Mouse (Mus musculus) embryonic fibroblast, embryonic 13.5 days (primary cell): ENCODE results near the gene Tert. TPM values are rescaled to one million over a fixed set of nuclear protein-coding genes. Genes with fewer than 3 reads are reported as not detected.

ENCODE experiments used
- H3K27ac ChIP-seq: 2 replicates; pipeline ENCODE4 v1.5.1; 2012; ENCODE audit warnings: low read length, control low read depth, inconsistent platforms; ENCODE audit not compliant: insufficient read depth
- H3K4me1 ChIP-seq: 2 replicates; pipeline ENCODE4 v1.6.1; 2011; ENCODE audit warnings: low read length; ENCODE audit not compliant: control insufficient read depth, insufficient read depth
- H3K4me3 ChIP-seq: 2 replicates; pipeline ENCODE4 v1.5.1; 2011; ENCODE audit warnings: mild to moderate bottlenecking, control low read depth, low read length; ENCODE audit not compliant: insufficient read depth
- CTCF ChIP-seq: IDR thresholded peaks from 2 replicates; pipeline ENCODE4 v1.5.1; 2011; ENCODE audit warnings: mild to moderate bottlenecking, control low read depth, low read length, moderate library complexity, borderline replicate concordance; ENCODE audit not compliant: insufficient read depth
- POLR2A ChIP-seq: IDR thresholded peaks from 2 replicates; pipeline ENCODE4 v1.6.1; 2011; ENCODE audit warnings: low read depth, mild to moderate bottlenecking, control low read depth, low read length, moderate library complexity
- polyA plus RNA-seq: library from polyadenylated mRNA; stranded (reverse); fragments of >200 nt; gene quantifications from 2 replicates; pipeline ENCODE4 v1.2.4, GENCODE M21; 2011; ENCODE audit warnings: low read depth; ENCODE audit not compliant: missing spikeins, insufficient read length

The Tert gene
- polyA plus RNA-seq, 1 experiment, result 6.6 TPM

DNA sequence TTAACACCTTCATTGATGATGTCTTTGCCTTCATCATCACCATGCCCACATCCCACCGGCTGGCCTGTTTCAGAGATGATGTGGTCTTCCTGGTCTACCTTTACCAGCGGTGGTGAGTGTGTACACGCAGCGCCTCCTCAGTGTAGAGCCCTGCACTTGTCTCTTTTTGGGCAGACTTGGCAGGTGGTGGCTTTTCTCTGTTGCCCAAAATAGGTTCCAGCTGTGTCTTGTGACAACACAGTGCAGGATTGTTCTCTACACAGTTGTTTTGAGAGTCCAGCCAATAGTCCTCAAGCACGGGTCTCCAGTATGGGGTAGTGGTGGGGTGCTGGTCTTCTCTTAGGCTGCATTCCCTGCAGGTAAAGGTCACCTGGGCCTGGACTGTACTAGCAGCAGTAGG is 8.3 kb upstream of the Tert start:
- Histone ChIP-seq H3K4me1 (no peaks in the 10 kb centered on the region), H3K4me3 (no peak overlapping the region), H3K27ac (no peak overlapping the region)
- no peak for TF ChIP-seq POLR2A
- TF ChIP-seq CTCF, result no peak

DNA sequence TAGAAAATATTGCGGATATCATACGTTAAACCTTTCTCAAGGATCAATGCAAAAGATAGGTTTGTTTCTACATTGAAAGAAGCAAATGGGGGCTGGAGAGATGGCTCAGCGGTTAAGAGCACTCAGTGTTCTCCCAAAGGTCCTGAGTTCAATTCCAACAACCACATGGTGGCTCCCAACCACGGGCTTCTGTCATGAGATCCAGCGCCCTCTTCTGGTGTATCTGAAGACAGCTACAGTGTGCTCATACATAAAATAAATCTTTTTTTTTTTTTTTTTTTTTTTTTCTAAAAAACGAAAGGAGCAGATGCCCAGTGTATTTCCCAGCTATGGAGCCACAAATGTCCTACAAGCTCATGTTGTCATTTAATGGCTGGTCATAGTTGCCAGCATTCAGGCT is 6.1 kb upstream of the Tert start:
- Histone ChIP-seq H3K4me1 (no peaks in the 10 kb centered on the region), H3K4me3 (no peak overlapping the region), H3K27ac (no peak overlapping the region)
- TF ChIP-seq POLR2A, result no peak
- no peak for TF ChIP-seq CTCF

DNA sequence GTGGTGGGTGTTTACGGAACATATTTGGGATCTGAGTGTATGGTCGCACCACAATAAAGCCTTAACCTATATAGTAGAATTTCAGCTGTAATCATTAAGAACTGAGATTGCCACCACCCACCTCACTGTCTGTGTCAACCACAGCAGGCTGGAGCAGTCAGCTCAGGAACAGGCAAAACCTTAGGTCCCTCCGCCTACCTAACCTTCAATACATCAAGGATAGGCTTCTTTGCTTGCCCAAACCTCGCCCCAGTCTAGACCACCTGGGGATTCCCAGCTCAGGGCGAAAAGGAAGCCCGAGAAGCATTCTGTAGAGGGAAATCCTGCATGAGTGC is 334 bp upstream of the Tert start:
- H3K4me3 ChIP-seq, result no peak overlapping the region
- TF ChIP-seq CTCF (no peak), POLR2A (no peak)
- no peaks in the 10 kb centered on the region for H3K4me1 ChIP-seq
- H3K27ac ChIP-seq, result no peak overlapping the region

DNA sequence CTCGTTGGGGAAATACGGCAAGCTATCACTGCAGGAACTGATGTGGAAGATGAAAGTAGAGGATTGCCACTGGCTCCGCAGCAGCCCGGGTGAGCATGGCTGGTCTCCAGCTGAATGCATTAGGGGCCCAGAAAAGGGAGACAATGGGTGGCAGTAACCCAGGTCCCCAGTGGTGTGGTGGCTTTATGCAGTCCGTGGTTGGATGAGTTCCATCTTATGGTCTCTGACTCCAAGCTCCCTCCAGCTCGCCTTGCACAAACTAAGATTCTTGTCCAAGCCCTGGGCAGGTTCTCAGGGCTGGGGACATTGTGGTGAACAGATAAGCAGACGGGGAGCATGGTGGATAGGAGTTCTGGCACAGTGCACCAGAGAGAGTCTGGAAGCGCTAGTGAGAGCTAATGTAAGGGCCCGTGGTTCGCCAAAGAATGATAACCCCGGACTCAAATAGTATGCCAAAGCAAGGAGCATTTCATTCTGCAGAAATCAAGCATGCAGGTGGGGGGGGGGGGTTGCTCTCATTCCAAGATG is 1.9 kb downstream of the Tert start:
- Histone ChIP-seq H3K4me1 (no peaks in the 10 kb centered on the region), H3K27ac (no peak overlapping the region), H3K4me3 (no peak overlapping the region)
- no peak for TF ChIP-seq POLR2A
- TF ChIP-seq CTCF, result no peak

DNA sequence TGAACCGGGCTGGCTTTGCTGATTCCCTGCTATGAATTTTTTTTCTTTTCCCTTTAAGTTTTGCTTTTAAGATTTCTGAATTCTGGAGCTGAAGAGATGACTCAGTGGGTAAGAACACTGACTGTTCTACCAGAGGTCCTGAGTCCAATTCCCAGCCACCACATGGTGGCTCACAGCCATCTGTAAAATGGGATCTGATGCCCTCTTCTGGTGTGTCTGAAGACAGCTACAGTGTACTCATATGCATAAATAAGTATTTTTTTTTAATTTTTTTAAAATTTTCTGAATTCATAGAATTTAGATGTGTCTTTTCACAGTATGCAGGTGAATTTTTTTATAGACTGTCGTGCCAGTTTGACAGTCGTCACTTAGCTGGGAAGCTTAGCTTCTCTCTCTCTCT is 5.1 kb downstream of the Tert start:
- TF ChIP-seq CTCF (no peak), POLR2A (no peak)
- Histone ChIP-seq H3K4me1 (no peaks in the 10 kb centered on the region), H3K27ac (no peak overlapping the region; the same call in 1 of the 2 replicates), H3K4me3 (no peak overlapping the region)

DNA sequence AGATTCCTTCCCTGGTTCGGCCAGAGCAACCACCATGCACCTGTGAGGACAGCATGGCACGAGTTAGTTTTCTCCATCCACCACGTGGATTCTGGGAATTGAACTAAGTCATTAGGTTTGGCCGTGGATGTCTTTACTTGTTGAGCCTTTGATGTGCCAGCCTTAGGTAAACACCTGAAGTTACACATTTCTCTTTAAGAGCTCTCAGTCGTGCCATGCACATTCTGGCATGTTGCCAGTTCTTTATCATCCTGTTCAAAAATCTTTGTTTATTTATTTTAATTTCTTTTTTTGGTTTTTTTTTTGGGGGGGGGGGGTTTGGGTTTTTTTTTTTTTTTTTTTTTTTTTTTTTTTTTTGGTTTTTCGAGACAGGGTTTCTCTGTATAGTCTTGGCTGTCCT is 11.1 kb downstream of the Tert start:
- Histone ChIP-seq H3K4me1 (no peaks in the 10 kb centered on the region), H3K4me3 (no peak overlapping the region), H3K27ac (no peak overlapping the region)
- TF ChIP-seq CTCF, result no peak
- TF ChIP-seq POLR2A, result no peak

DNA sequence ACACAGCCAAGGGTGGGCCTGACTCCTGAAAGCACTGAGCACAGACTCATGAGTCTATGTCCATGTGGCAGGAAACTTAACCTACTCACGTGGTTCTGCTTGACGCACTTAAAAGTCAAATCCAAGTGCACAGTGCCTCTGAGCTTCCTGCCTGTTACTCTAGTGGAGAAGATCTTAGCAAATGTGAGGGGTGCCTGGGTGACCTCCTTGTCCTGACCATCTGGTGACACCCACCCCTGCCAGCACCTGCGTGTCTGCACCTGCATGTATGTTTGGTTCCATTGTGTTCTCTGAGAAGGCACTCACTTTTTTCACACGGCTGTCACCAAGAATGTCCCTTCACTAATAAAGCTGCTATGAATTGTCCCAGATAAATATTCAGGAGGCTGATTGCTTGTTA is 14.6 kb downstream of the Tert start:
- Histone ChIP-seq H3K27ac (no peak overlapping the region), H3K4me3 (no peak overlapping the region), H3K4me1 (no peaks in the 10 kb centered on the region)
- TF ChIP-seq POLR2A (no peak), CTCF (no peak)

DNA sequence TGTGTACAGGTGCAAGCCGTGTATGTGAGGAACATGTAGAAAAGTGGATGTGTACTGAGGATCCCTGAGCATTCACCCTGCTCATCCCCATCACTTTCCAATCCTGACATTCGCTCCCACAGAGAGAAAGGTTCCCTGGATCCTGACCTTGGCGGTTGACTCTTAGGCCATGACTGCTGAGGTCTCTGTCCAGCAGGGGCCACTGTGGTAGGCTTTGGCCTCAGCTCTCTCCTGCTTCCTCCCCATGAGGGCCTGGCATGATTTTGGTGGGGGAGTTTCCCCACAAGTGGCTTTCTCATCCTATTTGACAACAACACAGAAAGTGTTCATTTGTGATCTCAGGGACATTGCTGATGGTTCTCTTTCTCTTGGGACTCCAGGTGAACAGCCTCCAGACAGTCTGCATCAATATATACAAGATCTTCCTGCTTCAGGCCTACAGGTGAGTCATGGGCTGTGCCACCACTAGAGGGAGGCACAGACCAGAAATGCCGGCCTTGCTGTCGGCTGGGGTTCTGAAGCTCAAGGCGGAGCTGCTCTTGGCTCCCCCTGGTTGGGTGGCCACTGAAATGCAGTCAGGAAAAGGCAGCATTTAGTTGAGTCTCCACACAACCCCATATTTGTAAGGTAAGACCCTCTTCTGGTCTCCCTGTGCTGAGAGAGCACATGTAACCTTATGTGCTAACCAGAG is 19.8 kb downstream of the Tert start:
- no peak overlapping the region for H3K27ac ChIP-seq
- H3K4me1 ChIP-seq, result no peaks in the 10 kb centered on the region
- TF ChIP-seq POLR2A (no peak), CTCF (peak; percentile 85)
- no peak overlapping the region for H3K4me3 ChIP-seq

DNA sequence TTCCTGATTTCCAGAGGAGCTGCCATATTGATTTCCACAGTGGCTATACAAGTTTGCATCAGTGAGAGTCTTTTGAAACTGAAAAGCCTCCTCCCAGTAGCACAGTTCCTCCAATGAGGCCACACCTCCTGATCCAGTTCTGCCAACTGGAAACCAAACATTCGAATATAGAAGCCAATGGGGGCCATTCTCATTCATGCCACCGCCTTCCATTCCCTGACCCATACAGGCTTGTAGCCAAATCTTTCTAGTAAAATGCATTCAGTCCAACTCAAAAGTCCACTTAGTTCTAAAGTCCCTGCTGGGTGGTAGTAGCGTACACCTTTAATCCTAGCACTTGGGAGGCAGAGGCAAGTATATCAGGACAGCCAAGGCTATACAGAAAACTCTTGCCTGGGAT is 26.6 kb downstream of the Tert start:
- TF ChIP-seq POLR2A (no peak), CTCF (no peak)
- no peaks in the 10 kb centered on the region for H3K4me1 ChIP-seq
- no peak overlapping the region for H3K4me3 ChIP-seq
- H3K27ac ChIP-seq, result no peak overlapping the region

DNA sequence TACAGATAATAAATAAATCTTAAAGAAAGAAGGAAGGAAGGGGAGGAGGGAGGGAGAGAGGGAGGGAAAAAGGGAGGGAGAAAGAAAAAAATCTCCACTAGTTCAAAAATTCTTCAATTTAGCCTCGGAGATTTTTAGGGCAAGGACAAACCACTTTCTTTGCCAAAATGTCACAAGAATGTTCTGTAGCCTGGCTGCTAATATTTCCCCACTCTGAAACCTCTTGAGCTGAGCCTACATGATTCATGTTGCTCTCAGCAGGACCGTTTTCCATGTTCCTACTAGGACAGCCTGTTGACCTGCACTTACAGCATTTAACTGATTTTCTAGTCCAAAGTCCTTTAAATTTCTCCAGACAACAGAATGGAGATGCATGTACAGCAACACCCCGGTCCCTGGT is 28.3 kb downstream of the Tert start:
- no peak for TF ChIP-seq POLR2A
- no peak for TF ChIP-seq CTCF
- H3K4me1 ChIP-seq, result no peaks in the 10 kb centered on the region
- H3K4me3 ChIP-seq, result no peak overlapping the region
- H3K27ac ChIP-seq, result no peak overlapping the region
